Mouse (Mus musculus): ENCODE measurements around the gene Zfp91. TPM values are rescaled to one million over a fixed set of nuclear protein-coding genes. Genes with fewer than 3 reads are reported as not detected.
"Not testable (repeated sequence)": the region's sequence is repeated elsewhere in the genome, so short reads cannot be mapped to it uniquely, and the experiment has no call there.

Gene Zfp91
- polyA plus RNA-seq, 1 experiment from 2014 or later, result 6.3 TPM

DNA sequence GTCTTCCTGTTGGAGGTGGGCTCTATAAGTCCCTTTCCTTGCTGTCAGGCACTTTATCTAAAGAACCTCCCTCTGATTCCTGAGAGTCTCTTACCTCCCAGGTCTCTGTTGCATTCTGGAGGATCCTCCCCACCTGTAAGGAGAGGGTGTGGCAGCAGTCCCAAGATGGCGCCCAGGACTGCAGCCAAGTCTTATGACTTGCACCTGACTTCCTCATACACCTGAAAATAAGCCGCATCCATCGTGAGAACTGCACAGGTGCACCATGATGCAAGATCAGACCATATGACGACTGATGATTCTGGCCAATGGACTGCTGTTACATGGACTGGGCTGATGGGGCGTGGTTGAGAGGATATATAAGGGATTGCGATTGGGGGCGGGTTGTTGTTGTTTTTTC, 74.3 kb downstream of the Zfp91 start:
- not testable (repeated sequence) for H3K27me3 ChIP-seq (ENCODE audit: control insufficient read depth, insufficient read depth, low read depth, low read length); H3K4me2 ChIP-seq (ENCODE audit: low read depth, low read length); H3K4me3 ChIP-seq (ENCODE audit: low read depth, low read length); H3K9ac ChIP-seq (ENCODE audit: low read depth, low read length); H3K9me3 ChIP-seq (replicated peaks; ENCODE audit: control insufficient read depth, low read length); ATAC-seq (ENCODE audit: low read depth); H3K4me1 ChIP-seq (ENCODE audit: control insufficient read depth, low read depth, low read length); H3K27ac ChIP-seq (ENCODE audit: low read length); H3K36me3 ChIP-seq (ENCODE audit: control insufficient read depth, insufficient read depth)
- 71% methylated on average over 7 of the region's 7 CpGs for WGBS (ENCODE audit: insufficient replicate concordance)

DNA sequence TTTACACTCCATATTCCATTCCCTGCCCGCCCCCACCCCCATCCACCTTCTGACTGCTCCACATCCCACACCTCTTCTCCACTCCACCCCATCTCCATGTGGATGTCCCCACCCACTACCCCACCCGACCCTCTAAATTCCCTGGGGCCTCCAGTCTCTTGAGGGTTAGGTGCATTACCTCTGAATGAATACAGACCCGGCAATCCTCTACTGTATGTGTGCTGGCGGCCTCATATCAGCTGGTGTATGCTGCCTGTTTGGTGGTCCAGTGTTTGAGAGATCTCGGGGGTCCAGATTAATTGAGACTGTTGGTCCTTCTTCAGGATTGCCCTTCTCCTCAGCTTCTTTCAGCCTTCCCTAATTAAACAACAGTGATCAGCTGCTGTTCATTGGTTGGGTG, 75.0 kb downstream of the Zfp91 start:
- not testable (repeated sequence) for H3K9ac ChIP-seq (ENCODE audit: low read depth, low read length); H3K4me2 ChIP-seq (ENCODE audit: low read depth, low read length); H3K27me3 ChIP-seq (ENCODE audit: control insufficient read depth, insufficient read depth, low read depth, low read length); H3K4me3 ChIP-seq (ENCODE audit: low read depth, low read length); H3K36me3 ChIP-seq (ENCODE audit: control insufficient read depth, insufficient read depth); H3K9me3 ChIP-seq (replicated peaks; ENCODE audit: control insufficient read depth, low read length); H3K27ac ChIP-seq (ENCODE audit: low read length); H3K4me1 ChIP-seq (ENCODE audit: control insufficient read depth, low read depth, low read length); ATAC-seq (ENCODE audit: low read depth)
- WGBS (ENCODE audit: insufficient replicate concordance), result 58% methylated on average over 5 of the region's 5 CpGs

- H3K9me3 ChIP-seq (replicated peaks; ENCODE audit: control insufficient read depth, low read length), result no peaks in the 10 kb centered on the region
- H3K27me3 ChIP-seq (ENCODE audit: control insufficient read depth, insufficient read depth, low read depth, low read length), result no peaks in the 10 kb centered on the region
- H3K4me2 ChIP-seq (ENCODE audit: low read depth, low read length), result no peak overlapping the region
- no peak for ATAC-seq (ENCODE audit: low read depth)
- H3K36me3 ChIP-seq (ENCODE audit: control insufficient read depth, insufficient read depth), result no peaks in the 10 kb centered on the region
- no peak overlapping the region for H3K4me3 ChIP-seq (ENCODE audit: low read depth, low read length)
- WGBS (ENCODE audit: insufficient replicate concordance), result 25% methylated on average over 2 of the region's 2 CpGs
- no peak overlapping the region for H3K27ac ChIP-seq (ENCODE audit: low read length)
- no peaks in the 10 kb centered on the region for H3K4me1 ChIP-seq (ENCODE audit: control insufficient read depth, low read depth, low read length)
- no peak overlapping the region for H3K9ac ChIP-seq (ENCODE audit: low read depth, low read length)
Observed at GRCm38 (mm10) chr19:12720463-12720862, 75.5 kb downstream of the Zfp91 start.

- H3K27me3 ChIP-seq (ENCODE audit: control insufficient read depth, insufficient read depth, low read depth, low read length), result no peaks in the 10 kb centered on the region
- H3K4me1 ChIP-seq (ENCODE audit: control insufficient read depth, low read depth, low read length), result no peaks in the 10 kb centered on the region
- no peaks in the 10 kb centered on the region for H3K9me3 ChIP-seq (replicated peaks; ENCODE audit: control insufficient read depth, low read length)
- H3K4me2 ChIP-seq (ENCODE audit: low read depth, low read length), result no peak overlapping the region
- H3K9ac ChIP-seq (ENCODE audit: low read depth, low read length), result no peak overlapping the region
- H3K36me3 ChIP-seq (ENCODE audit: control insufficient read depth, insufficient read depth), result no peaks in the 10 kb centered on the region
- no peak overlapping the region for H3K27ac ChIP-seq (ENCODE audit: low read length)
- no peak for ATAC-seq (ENCODE audit: low read depth)
- WGBS (ENCODE audit: insufficient replicate concordance), result 61% methylated on average over 6 of the region's 6 CpGs
- no peak overlapping the region for H3K4me3 ChIP-seq (ENCODE audit: low read depth, low read length)
Observed at GRCm38 (mm10) chr19:12719189-12719588, 76.7 kb downstream of the Zfp91 start.

Other genes starting within 250 kb of the Zfp91 start
- 20.2 and 22.6 TPM in 2 replicates for gene Gm4952, start 196.2 kb downstream of the Zfp91 start, polyA plus RNA-seq (2015; fragmentation: Nextera tagmentation; extraction: Ambion mirVana)
- gene Glyat, start 162.8 kb downstream of the Zfp91 start, polyA plus RNA-seq (2015; fragmentation: Nextera tagmentation; extraction: Ambion mirVana), result 0.23 and 0.38 TPM in 2 replicates
- not detected in 2 replicates for gene Olfr1442, start 125.7 kb downstream of the Zfp91 start, polyA plus RNA-seq (2015; fragmentation: Nextera tagmentation; extraction: Ambion mirVana)
- gene Olfr1443, start 118.0 kb downstream of the Zfp91 start, polyA plus RNA-seq (2015; fragmentation: Nextera tagmentation; extraction: Ambion mirVana), result not detected in 2 replicates
- 7.1 and 9.5 TPM in 2 replicates for gene Keg1, start 100.3 kb downstream of the Zfp91 start, polyA plus RNA-seq (2015; fragmentation: Nextera tagmentation; extraction: Ambion mirVana)
- 0.63 and 0.66 TPM in 2 replicates for gene Cntf, start 30.5 kb downstream of the Zfp91 start, polyA plus RNA-seq (2015; fragmentation: Nextera tagmentation; extraction: Ambion mirVana)
- 2.2 and 2.3 TPM in 2 replicates for gene Lpxn, start 67 bp upstream of the Zfp91 start, polyA plus RNA-seq (2015; fragmentation: Nextera tagmentation; extraction: Ambion mirVana)
- gene Gm5244, start 50.6 kb upstream of the Zfp91 start, polyA plus RNA-seq (2015; fragmentation: Nextera tagmentation; extraction: Ambion mirVana), result not detected in 2 replicates
- gene Olfr1444, start 61.2 kb upstream of the Zfp91 start, polyA plus RNA-seq (2015; fragmentation: Nextera tagmentation; extraction: Ambion mirVana), result not detected in 2 replicates
- not detected in 2 replicates for gene Olfr1445, start 87.7 kb upstream of the Zfp91 start, polyA plus RNA-seq (2015; fragmentation: Nextera tagmentation; extraction: Ambion mirVana)
- not detected in 2 replicates for gene Olfr1446, start 97.4 kb upstream of the Zfp91 start, polyA plus RNA-seq (2015; fragmentation: Nextera tagmentation; extraction: Ambion mirVana)
- not detected in 2 replicates for gene Olfr1447, start 107.6 kb upstream of the Zfp91 start, polyA plus RNA-seq (2015; fragmentation: Nextera tagmentation; extraction: Ambion mirVana)
- gene Olfr1448, start 128.3 kb upstream of the Zfp91 start, polyA plus RNA-seq (2015; fragmentation: Nextera tagmentation; extraction: Ambion mirVana), result not detected in 2 replicates
- gene Olfr1449, start 134.7 kb upstream of the Zfp91 start, polyA plus RNA-seq (2015; fragmentation: Nextera tagmentation; extraction: Ambion mirVana), result not detected in 2 replicates
- not detected in 2 replicates for gene Olfr1450, start 154.1 kb upstream of the Zfp91 start, polyA plus RNA-seq (2015; fragmentation: Nextera tagmentation; extraction: Ambion mirVana)
- gene Olfr1451, start 198.9 kb upstream of the Zfp91 start, polyA plus RNA-seq (2015; fragmentation: Nextera tagmentation; extraction: Ambion mirVana), result not detected in 2 replicates
- gene Olfr1453, start 232.2 kb upstream of the Zfp91 start, polyA plus RNA-seq (2015; fragmentation: Nextera tagmentation; extraction: Ambion mirVana), result not detected in 2 replicates